Mouse (Mus musculus): ENCODE data around the gene Mmp20.
A peak's percentile ranks its signal among the peaks of the same experiment; 100 is the strongest.

The Mmp20 gene

DNA sequence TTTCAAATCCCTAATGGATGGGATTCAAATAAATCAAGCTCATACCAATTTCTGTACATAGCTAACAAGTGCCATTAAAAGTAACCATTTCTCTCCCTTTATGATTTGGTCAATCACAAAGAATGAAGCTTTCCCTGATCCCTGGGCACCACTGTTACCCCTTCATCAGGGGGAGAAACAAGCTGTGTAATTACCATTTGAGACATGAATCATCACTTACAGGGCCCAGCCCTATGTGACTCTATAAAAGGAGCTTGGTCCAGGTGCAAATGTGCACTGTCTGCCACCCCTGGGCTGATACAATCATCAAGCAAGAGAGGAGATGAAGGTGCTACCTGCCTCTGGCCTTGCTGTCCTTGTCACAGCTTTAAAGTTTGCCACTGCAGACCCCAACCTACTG is at the start of gene Mmp20:
Mmp20 (plus strand) TSS at position 301 of the 400 bp plus-strand sequence.
- DNase-seq (ENCODE audit: low spot score): no peak

- DNase-seq (ENCODE audit: low spot score): no peak
Measured at GRCm38 (mm10) chr9:7590063-7590462, 38.0 kb upstream of the Mmp20 start.

GRCm38 (mm10) chr9:7593272-7593812 is 34.7 kb upstream of the Mmp20 start:
- no peak for DNase-seq (ENCODE audit: low spot score)

DNA sequence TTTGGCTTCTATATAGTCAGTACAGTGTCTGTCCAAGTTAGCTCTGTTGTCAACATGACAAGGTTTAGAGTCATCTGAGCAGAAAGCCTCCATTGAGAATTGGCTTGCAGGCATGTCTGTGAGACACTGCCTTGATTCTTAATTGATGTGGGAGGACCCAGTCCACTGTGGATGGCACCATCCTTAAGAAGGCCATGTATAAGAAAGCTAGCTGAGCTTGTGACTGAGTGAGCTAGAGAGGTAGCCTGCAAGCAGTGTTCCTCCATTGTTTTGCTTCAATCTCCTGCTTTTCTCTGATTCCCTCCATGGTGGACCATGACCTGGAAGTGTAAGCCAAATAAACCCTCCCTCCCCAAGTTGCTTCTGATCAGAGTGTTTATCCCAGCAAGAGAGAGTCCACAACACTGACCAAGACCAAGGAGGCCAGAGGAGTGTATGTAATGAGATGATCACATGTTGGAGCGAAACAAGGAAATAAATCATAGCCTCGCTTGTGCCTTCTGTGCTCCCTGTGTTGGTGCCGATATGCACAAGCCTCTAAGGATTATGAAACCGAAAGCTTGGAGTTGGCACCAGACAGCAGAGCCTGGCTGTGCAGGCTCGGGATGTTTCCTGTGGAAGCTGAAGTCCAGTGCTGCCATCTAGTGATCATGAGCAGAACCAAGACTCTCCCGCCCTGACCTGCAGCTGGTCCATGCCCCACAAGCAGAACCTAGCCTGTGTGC is 33.1 kb upstream of the Mmp20 start:
- DNase-seq (ENCODE audit: low spot score): peak; percentile 70

DNA sequence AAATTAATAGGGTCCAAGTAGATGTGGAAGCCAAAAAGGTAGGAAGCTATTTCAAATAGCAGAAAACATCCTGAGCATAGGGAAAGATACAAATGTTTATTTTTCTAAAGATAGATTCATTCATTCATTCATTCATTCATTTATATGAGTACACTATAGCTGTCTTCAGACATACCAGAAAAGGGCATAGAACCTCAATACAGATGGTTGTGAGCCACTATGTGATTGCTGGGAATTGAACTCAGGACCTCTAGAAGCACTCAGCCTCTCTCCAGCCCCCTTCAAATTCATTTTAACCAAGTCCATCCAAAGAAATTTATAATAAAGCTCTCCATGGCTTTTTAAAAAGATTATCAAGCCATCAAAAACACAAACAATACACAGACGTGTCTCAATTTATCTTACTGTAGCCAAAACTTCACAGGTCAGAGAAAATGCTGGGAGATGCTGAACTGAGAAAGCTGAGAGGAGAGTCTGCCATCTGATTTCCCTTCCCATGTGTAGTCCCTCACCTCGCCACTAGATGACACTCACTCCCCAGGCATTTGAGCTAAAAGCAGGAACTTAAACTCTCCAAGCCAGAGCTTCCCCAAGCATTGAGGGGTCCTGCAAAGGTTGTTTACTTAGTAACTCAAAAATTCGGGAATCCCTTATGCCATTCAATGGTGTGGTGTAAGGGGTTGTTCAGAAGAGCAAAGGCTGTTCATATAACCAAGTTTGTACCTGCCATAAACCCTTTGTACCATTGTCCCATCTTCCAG is 24.9 kb upstream of the Mmp20 start:
- DNase-seq (ENCODE audit: low spot score): peak; percentile 24

- DNase-seq (ENCODE audit: low spot score): no peak
Measured at GRCm38 (mm10) chr9:7604005-7604404, 24.0 kb upstream of the Mmp20 start.

DNA sequence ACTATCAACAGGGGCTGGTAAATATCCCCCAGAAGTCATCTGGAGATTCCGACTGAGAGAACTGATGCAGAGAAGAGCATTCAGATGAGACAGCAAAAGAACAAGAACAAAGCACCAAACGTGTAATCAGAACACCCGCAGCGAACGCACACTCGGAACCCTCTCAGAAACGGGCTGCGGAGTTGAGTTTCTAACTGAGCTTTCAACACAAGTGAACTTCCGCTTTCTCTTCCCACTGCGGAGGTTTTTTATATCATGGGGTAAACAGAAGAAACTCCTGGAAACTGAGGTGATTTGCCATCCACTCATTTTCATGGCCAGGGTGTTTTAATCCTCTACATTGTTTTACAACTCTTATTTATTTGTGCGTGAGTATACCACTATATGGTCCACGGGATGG is 22.4 kb upstream of the Mmp20 start:
- DNase-seq (ENCODE audit: low spot score): no peak

DNA sequence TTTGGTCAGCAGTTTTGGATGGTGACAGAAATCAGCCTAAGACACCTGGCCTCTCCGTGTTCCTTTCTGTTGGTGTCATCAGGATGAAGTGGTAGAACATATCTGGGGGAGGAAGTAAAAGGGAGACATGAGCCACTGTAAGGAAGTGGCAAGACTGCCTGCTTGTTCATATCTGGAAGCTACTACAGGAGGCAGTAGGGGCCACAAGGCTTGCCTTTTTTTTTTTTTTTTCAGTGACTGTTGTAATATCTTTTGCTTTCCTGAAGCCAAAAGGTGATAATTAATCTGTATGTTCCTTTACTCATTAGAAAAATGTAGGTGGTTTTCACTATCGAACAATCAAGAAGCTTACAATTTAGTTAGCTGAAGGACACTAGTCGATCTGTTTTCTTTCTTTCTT is 5.4 kb upstream of the Mmp20 start:
- no peak for DNase-seq (ENCODE audit: low spot score)

GRCm38 (mm10) chr9:7633936-7634335 is 5.9 kb downstream of the Mmp20 start:
- DNase-seq (ENCODE audit: low spot score): no peak

- no peak for DNase-seq (ENCODE audit: low spot score)
Measured at GRCm38 (mm10) chr9:7647901-7648300, 19.9 kb downstream of the Mmp20 start.

DNA sequence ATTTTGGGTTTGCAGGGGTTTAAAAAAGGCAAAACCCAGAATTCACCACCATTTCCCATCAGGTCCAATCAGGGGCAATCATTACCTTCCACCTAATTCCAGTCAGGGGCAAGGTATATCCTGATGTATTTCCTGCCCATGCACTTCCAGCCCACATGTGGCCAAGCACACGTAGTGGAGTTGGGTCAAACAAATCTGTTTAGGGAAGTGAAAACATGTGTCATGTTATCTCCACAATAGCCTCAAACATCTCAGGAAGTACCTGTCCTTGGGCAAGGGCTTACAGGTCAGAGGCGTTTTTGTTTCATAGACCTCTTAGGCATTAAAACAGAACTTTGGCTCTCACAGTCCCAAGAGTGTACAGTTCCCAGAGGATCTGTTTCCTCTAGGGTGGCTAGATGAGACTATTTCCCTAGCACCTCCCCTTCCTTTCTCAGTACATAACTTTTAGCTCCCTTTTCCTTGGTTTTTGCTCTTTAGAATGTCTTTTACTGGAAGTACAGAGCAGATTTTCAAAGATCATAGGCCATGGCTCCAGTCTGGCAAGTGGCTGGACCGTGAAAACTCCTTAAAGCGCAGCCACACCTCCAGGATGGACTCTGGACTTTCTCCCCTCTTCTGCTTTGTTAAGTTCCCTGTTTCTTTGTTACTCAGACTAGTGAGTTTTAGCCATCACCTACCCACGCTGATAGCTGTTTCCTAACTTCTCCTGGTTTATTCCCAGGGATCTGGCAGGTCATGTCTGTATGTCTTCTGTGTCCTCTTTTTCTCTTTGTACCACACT is 22.6 kb downstream of the Mmp20 start:
- DNase-seq (ENCODE audit: low spot score): no peak

GRCm38 (mm10) chr9:7652351-7653085 is 24.5 kb downstream of the Mmp20 start:
- DNase-seq (ENCODE audit: low spot score): no peak

DNA sequence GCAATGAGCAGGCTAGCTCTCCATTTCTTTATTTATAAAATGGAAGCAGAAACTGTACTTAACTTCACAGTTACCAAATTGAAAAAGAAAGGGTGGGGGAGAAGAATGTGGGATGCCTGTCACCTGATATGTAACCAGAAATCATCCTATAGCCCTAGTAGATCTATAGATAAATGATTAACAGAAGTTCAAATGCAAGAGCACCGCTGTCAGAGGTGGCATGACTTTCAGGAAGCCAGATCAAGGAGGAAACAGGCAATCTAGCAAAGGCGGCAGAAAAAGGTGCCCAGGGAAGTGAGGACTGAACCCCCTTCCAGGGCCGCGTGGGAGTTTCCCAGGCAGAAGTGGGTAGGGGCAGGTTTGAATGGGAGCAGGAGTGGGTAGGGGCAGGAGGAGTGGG is 29.9 kb downstream of the Mmp20 start:
- DNase-seq (ENCODE audit: low spot score): no peak

DNA sequence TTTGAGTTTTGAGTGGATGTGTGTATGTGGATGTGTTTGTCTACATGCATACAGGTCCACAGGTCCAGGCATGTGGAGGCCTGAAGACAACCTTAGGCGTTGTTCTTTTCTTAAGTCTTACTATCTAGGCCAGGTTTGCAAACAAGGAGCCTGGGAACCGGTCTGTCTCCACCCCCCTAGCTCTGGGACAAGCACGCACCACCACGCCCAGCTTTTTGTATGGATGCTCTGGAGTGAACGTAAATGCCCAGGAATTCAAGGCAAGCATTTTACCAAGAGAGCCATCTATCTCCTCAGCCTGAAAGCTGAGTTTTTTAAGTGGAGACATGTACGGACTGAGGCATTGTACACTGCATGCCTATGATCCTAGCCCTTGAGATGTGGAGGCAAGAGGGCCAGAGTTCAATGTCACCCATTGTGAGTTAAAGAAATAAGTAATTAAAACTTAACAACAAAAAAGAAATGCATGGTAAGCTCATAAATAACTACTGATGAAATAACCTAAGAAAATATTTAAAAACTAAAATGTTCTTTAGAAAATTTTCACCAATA is 31.5 kb downstream of the Mmp20 start:
- no peak for DNase-seq (ENCODE audit: low spot score)

DNA sequence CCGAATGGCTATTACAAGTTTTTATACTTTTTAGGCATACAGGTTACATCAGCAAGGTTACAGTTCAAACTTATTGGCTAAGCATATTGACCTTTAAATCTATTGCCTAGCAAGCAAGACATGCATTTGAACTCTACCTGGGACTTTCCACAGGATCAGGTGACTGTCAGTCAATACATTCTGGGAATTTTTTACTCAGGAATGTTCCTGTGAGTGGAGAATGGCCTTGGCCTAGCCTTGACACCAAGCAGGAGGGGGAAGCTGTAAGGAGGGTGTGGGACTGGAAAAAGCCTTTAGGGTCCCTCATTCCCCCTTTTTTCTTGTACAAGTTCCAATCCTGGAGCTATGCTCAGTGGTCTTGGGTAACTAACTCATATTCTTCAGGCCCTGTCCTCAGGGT is 33.3 kb downstream of the Mmp20 start:
- no peak for DNase-seq (ENCODE audit: low spot score)

GRCm38 (mm10) chr9:7669674-7670073 is 41.6 kb downstream of the Mmp20 start:
- DNase-seq (ENCODE audit: low spot score): no peak

DNA sequence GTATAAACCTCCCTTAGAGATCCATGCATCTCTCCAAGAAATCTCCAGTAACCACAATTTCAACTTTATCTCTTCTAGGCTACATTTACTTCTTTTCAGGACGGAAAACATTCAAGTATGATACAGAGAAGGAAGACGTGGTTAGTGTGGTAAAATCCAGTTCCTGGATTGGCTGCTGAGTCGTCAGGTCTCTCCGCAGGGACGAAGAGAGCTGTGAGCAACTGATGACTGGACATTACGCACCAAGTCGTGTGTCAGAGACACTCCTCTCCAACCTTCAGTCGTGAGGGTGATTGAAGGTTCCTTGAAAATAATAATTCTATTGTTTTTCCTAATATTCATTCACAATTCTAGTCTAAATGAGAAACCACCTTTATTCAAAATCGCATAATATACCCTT is 45.0 kb downstream of the Mmp20 start:
- no peak for DNase-seq (ENCODE audit: low spot score)

DNA sequence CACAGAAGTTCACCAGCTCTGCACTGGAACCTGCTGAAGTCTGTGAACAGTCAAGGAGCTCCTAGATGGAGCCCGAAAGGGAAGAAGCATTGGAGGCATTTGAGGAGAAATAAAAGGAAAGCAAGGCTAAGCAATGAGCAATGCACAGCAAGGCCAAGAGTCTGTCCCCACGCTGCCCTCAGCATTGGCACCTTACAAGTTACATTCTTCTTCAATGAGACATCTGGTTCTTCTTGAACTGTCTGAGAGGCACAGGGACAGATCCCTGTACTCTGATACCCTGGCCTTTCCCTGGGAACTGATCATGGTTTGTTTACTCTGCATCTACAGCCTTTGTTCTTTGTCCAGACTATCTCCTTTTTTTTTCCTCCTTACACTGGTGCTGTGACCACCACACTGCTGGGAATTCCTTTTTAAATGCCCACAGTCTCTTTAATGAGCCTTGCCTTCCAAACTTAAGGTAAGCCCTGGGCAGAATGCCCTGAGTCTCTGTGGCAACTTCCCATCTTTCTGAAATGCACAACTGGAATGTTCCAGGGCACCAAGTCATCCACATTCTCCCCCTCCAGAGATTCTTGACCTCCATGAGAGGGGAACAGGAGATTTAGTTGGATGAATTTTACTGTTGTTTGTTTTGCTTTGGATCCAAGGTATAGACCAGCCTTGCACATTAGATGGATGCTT is 50.3 kb downstream of the Mmp20 start:
- no peak for DNase-seq (ENCODE audit: low spot score)

- no peak for DNase-seq (ENCODE audit: low spot score)
Measured at GRCm38 (mm10) chr9:7682081-7682618, 54.1 kb downstream of the Mmp20 start.

DNA sequence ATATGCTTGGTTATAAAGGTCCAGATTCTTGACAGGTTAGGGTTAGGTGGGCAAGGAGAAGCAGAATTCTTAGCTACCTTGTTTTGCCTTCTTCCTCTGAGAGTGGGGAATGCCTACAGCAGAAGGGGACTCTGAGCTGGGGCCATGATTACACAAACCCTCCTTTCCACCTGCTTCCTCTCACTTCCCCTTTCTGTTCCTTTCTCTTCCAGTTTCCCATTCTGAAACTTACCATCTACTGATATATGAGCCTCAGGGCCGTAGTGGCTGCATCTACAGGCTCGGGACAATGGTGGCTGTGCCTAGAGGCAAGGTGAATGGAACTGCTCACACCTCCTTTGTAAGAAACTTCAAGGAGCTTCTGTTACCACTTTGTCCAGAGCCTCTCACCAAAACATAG is 58.0 kb downstream of the Mmp20 start:
- DNase-seq (ENCODE audit: low spot score): no peak

DNA sequence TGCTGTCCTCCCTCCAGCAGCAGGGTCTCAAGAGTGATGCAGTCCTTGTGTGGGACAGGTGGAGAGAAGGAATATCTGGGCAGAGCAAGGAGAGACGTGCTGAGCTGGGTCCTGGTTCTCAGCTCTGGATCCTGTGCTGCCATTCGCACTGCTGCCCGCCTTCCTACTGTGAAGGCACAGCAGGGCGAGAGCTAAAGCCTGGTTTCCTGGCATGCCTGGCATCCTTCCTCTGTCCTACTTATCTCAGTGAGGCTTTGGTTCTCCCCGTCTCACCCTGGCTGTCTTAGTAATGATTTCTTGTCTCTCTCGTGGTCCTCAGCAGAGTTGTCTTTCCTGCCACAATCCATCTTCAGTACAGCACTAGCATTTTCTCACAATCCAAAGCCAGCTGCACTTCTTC is 61.8 kb downstream of the Mmp20 start:
- no peak for DNase-seq (ENCODE audit: low spot score)

All from MN1 (cell line).